Mouse (Mus musculus): ENCODE data around the gene Hoxa1.

The Hoxa1 gene

DNA sequence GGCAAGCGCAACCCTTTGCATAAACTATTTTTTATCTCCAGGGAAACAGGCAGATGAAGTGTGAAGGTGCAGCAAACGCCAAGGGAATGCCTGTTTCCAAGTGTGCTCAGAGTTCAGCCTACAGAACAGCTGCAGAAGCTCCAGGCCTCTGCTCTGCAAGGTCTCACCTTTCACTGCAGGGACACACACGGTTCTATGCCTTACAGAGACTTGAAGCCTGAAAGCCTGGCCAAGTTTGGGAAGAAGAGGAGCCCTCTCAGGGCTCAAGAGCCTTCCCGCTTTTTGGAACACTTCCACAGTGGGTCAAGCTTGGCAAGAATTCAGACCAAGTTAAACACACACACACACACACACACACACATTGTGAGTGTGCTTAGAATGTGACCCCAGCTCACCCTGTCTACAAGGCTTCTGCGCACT is 31.1 kb upstream of the Hoxa1 start:
- DNase-seq: no peak

GRCm38 (mm10) chr6:52186500-52186899 is 28.4 kb upstream of the Hoxa1 start:
- DNase-seq: no peak

DNA sequence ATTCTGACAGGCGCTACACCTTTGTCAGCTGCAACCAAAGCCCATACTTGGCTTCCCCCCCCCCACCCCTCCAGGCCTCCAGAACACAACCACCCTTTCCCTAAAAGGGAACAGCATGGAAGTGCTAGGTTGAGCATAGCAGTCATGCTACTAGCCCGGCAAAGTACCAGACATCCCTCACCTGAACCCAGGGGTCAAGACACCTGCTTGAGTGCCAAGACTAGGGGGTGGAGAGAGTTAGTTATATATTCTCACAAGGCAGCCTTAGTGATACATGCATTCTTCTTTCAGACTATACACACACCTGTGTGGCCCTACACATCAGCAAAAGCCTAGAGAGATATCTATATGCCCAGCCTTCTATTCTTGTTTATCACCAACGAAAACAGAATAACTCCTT is 27.7 kb upstream of the Hoxa1 start:
- no peak for DNase-seq

DNA sequence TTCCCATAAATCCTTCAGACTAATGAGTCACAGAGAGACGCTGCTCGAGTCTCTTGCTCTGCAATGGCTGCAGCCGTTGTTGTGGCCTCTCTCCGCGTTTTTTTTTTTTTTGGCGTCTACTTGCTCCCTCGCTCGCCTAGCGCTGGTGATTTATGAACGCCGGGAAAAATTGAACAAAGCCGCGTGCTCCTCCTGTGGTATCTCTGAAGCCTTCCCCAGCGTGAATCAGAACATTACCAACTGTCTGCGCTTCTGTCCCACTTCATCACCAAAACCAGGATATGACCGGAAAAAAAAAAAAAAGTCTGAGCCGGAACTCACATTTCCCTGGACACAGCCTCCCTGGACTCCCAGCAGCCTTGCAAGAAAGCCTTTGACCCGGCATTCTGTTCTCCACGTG is 27.1 kb upstream of the Hoxa1 start:
- DNase-seq: no peak

DNA sequence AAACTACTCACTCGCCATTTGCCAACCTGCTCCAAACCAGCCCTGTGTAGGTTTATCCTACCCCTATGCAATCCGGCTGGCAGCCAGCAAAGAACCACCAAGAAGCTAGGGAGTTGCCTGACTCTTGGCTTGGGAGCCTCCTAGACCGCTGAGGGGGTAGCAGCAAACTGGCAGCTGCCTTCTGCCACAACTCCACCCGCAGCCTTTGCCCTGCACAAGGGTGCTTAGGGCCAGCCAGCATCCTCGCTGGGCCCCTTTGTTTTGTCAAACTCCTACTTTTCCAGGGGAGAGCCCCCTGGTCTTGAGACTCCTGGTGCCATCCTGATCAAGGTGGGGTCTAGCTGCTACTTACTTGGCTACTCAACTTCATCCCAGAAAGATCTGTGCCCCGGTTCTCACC is 26.6 kb upstream of the Hoxa1 start:
- no peak for DNase-seq

DNA sequence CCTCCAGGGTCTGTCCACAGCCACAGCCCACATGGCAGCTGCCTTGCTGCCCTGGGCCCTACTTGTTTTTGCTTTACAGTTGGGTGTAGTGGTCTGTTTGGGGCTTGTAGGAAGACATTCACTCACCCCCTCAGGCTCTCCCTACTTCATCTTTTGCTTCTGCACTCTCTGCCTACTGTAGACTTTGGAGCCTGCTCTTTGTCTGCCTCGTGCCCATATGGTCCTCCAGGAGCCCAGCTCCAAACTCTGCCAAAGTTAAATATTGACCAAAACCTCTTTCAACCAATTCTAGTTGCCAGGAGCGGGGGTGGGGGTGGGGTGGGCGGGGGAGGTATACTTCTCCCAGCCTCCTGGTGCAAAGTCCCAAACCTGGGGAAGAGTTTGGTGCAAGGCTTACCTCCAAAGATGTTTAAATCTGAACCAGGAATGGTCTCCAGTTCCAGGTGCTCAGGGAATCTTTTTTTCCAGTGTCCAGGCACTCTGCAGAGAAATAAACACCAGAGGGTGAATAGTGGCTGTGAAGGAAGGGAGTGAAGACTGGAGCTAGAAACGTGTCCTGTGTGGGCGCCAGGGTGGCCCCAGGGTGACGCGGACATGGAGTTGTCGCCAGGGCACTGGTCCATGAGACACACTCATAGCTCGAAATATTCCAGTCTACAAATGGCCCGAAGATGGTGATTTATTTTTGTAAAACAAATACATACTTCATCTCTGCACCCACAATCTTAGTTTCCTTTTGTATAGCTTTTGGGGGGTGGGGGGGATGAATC is 25.4 kb upstream of the Hoxa1 start:
- DNase-seq: no peak

DNA sequence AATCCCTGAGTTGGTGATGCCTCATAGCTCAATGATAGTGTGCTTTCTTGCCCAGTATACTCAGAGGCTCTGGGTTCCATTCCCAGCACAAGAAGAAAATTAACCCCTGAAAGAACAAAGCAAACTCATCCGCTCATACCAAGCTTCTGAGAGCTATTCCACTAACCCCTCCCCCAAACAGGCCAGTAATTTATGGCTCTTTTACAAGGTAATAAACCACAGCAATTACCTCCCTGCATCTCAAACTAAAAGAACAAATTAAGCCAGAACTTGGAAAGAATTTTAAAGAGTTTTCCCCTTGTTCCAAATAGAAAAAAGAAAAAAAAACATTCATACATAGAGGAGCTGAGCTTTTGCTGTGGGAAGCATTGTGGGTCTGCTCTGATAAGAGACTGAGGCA is 24.7 kb upstream of the Hoxa1 start:
- DNase-seq: no peak

- DNase-seq: no peak
These were observed 23.9 kb upstream of the Hoxa1 start for GRCm38 (mm10) chr6:52182030-52182429.

DNA sequence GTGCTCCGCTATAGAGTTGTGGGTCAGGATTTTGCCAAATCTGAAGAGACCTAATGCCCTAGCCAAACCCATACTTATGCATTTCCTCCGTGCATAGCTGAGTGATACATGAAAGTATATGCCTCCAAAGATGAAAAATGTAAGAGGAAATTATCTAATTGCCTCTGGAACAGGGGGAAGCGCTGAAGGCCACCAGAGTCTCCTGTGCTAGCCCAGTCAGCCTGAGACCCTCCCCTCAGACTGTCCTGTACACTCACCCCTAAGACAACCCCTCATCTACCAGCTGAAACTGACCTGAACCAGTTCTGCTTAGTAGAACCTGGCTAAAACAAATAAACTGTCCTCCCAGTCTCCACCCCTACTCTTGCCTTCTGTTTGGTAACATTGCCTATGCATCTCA is 22.6 kb upstream of the Hoxa1 start:
- no peak for DNase-seq

DNA sequence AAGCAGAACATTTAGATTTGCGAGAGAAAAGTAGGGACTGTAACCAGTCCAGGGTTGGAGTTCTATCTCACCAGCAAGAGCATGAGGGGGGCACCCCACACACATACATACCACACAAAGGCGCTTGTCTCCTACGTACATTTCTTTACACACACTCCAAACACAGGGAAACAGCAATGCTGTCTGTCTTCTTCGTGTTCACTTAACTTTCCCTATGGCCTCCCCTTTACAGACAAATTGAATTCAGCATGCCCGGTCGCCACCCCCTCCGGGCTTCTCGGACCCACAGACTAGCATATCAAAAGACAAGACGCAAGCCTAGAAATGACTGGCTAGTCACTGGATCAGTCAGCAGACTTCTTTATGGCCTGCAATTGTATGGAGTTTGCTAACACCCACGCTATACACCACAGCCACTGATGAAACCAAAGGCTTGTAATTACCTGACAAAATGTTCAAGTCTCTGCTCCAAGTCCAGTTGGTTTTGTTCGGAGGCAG is 22.1 kb upstream of the Hoxa1 start:
- no peak for DNase-seq

GRCm38 (mm10) chr6:52179690-52180089 is 21.6 kb upstream of the Hoxa1 start:
- DNase-seq: no peak

GRCm38 (mm10) chr6:52178918-52179665 is 21.0 kb upstream of the Hoxa1 start:
- DNase-seq: no peak

- DNase-seq: no peak
These were observed 19.7 kb upstream of the Hoxa1 start for GRCm38 (mm10) chr6:52177806-52178205.

GRCm38 (mm10) chr6:52177061-52177735 is 19.1 kb upstream of the Hoxa1 start, which contains the start of gene 5730596B20Rik:
TSS of gene 5730596B20Rik (plus strand) at chr6:52177498.
- no peak for DNase-seq

DNA sequence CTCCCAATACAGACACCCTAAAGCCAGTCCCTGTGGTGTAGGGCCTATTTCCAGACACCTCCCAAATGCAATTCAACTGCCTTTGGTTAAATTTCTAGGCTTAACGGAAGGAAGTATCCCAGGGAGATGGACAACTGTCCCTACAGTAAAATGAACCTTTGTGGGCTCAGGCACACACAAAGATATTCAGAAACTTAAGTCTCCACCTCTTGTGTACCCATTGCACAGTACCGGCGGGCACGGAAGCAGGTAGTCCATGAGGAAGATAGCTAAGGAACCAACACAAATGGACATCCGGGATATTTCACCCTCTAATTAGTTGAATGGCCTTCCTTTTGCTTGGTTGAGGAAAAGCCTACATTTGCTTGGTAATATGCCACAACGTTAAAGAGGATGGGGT is 18.3 kb upstream of the Hoxa1 start:
- no peak for DNase-seq

DNA sequence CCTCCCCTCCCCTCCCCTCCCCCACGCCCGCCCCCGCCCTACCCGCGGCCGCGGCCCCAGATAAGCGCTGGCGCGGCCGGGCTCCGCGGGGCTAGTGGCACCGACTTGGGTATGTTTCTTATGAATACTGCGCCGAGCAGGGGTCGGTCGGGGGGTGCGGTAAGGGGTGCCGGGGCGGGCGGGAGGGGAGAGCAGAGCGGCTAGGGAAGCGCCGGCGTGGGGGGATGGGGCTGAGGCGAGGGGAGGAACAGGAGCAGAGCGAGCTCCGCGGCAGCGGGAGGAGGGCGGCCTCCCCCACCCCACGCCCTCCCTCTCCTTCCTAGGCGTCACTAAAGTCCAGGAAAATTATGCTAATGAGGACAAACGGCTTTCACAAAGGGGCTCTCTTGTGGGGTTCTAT is 17.7 kb upstream of the Hoxa1 start:
- no peak for DNase-seq

DNA sequence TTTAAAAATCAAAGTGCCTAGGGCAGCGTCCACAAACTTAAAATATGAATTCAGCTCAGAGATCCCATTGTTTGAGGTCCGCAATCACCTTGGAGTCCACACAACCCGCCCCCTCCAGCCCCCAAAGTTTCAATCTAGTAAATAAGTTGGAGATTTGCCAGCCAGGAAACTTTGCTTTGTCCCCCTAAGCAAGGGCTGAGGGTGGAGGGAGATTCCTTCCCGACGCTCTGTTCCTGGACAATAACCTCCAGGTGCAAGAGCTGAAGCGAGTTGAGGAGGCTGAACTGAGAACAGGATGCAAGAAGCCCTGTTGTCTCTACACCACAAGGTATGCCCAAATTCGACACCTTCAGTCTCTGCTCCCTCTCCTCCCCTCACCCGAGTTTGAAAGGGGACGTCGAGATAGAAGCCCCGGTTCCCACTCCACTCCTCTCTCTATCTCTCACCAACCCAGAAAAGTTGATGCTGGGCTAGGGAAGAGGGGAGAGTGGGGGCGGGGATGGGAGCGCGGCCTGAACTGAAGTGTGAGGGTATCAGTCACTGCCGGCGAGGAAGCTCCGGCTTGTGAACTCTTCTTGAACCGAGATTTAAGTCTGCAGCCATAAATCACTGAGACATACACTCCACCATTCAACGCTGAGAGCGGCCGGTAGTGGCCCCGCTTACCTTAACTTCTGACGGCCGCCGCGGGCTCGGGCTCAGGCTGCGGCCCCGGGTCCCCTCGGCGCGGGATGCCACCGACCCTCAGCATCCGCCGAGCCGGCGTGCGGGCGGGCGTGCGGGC is 17.0 kb upstream of the Hoxa1 start:
- DNase-seq: no peak

DNA sequence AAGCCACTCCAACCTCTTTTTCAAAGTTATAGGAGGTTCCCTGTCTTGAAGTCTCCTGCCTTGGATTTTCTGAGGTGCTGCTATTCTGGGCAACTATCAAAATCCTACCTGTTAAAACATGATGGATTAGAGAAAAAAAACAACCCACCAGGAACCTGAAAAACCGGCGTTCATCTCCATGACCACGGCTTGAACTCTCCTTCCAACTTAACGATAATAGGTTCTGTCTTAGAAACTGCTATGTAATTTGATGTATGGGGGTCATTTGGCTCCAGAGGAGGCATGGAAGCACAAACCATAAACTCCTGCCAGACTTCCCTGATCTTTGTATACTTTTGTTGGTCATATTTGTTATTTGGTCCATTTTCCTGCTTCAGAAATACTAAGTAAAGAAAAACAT is 15.5 kb upstream of the Hoxa1 start:
- DNase-seq: no peak

GRCm38 (mm10) chr6:52172501-52172900 is 14.4 kb upstream of the Hoxa1 start:
- DNase-seq: peak; percentile 66

- DNase-seq: no peak
These were observed 13.8 kb upstream of the Hoxa1 start for GRCm38 (mm10) chr6:52171938-52172337.

DNA sequence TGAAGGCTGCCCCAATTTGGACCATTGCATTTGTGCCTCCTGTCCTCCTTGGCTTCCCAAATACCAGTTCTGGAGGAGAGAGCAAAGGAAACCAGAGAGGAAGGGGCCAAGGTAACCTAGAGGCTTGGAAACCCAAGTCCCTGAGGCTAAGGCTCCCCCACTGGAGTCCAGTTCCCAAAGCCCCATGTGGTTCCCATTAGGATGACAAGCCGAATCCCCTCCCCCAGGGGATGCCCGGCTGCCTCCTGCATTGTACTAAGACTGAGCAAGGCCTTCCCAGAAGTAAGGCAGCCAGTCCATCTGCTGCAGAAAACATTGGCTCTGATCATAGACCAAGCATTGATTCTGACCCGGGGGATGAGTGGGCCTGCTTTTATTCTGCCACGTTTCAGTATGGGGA is 13.2 kb upstream of the Hoxa1 start:
- DNase-seq: no peak

DNA sequence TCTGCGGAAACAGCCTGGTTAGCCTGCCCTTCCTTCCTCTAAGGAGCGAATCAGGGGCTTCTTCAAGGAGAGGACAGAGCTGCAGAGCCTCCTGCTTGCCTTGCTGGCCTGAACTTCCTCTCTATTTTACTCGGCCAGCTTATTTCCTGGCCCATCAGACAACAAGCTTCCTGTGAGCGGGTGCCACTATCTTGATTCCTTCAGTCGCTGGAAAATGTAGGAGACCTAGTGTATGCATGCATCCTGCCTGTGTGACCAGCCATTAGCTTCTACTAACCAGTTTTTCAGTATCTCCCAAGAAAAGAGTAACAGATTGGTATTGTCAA is 12.7 kb upstream of the Hoxa1 start:
- DNase-seq: no peak
